Mouse (Mus musculus): ENCODE data around the gene E2f4. TPM values are rescaled to one million over a fixed set of nuclear protein-coding genes. Genes with fewer than 3 reads are reported as not detected.

E2f4 gene
- polyA plus RNA-seq, 1 experiment = 474 TPM

- no peak overlapping the region for H3K27ac ChIP-seq (ENCODE audit: control insufficient read depth, insufficient read depth, low read length)
- no peak for DNase-seq
- H3K36me3 ChIP-seq (ENCODE audit: control insufficient read depth, insufficient read depth, low read length) = peaks cover 13% of the 10 kb centered on the region
- peaks cover 45% of the 10 kb centered on the region for H3K4me1 ChIP-seq (replicated peaks; ENCODE audit: control insufficient read depth, insufficient read depth, low read length)
- no peak overlapping the region for H3K4me3 ChIP-seq (ENCODE audit: control insufficient read depth, insufficient read depth, low read length)
- 98% methylated on average over 13 of the region's 13 CpGs for WGBS
- H3K27me3 ChIP-seq (ENCODE audit: control insufficient read depth, insufficient read depth, low read length) = no peaks in the 10 kb centered on the region
- TF ChIP-seq CTCF (IDR thresholded peaks at IDR 0.05; ENCODE audit: borderline replicate concordance, control insufficient read depth, extremely low read depth, insufficient read depth, low read length, poor library complexity) (no peak), POLR2A (IDR thresholded peaks at IDR 0.05; ENCODE audit: control insufficient read depth, extremely low read depth, insufficient read depth, low read length, poor library complexity) (no peak)
Observed at GRCm38 (mm10) chr8:105307670-105308069, 10.2 kb downstream of the E2f4 start.

- Histone ChIP-seq H3K27ac (ENCODE audit: control insufficient read depth, insufficient read depth, low read length) (no peak overlapping the region), H3K27me3 (ENCODE audit: control insufficient read depth, insufficient read depth, low read length) (no peaks in the 10 kb centered on the region), H3K4me3 (ENCODE audit: control insufficient read depth, insufficient read depth, low read length) (no peak overlapping the region), H3K4me1 (replicated peaks; ENCODE audit: control insufficient read depth, insufficient read depth, low read length) (peaks cover 43% of the 10 kb centered on the region), H3K36me3 (ENCODE audit: control insufficient read depth, insufficient read depth, low read length) (peaks cover 6% of the 10 kb centered on the region; the same call in 1 of the 2 replicates)
- no peak for DNase-seq
- TF ChIP-seq POLR2A (IDR thresholded peaks at IDR 0.05; ENCODE audit: control insufficient read depth, extremely low read depth, insufficient read depth, low read length, poor library complexity) = no peak
- TF ChIP-seq CTCF (IDR thresholded peaks at IDR 0.05; ENCODE audit: borderline replicate concordance, control insufficient read depth, extremely low read depth, insufficient read depth, low read length, poor library complexity) = no peak
- WGBS = 97% methylated on average over 10 of the region's 10 CpGs
Observed at GRCm38 (mm10) chr8:105308428-105308827, 11.0 kb downstream of the E2f4 start.

GRCm38 (mm10) chr8:105309142-105309847 is 11.8 kb downstream of the E2f4 start:
- no peak for DNase-seq
- H3K27me3 ChIP-seq (ENCODE audit: control insufficient read depth, insufficient read depth, low read length) = no peaks in the 10 kb centered on the region
- TF ChIP-seq CTCF (IDR thresholded peaks at IDR 0.05; ENCODE audit: borderline replicate concordance, control insufficient read depth, extremely low read depth, insufficient read depth, low read length, poor library complexity) = no peak
- no peak for TF ChIP-seq POLR2A (IDR thresholded peaks at IDR 0.05; ENCODE audit: control insufficient read depth, extremely low read depth, insufficient read depth, low read length, poor library complexity)
- no peaks in the 10 kb centered on the region; the same call in 1 of the 2 replicates for H3K36me3 ChIP-seq (ENCODE audit: control insufficient read depth, insufficient read depth, low read length)
- no peak overlapping the region for H3K27ac ChIP-seq (ENCODE audit: control insufficient read depth, insufficient read depth, low read length)
- H3K4me1 ChIP-seq (replicated peaks; ENCODE audit: control insufficient read depth, insufficient read depth, low read length) = peaks cover 34% of the 10 kb centered on the region
- WGBS = 95% methylated on average over 15 of the region's 15 CpGs
- no peak overlapping the region for H3K4me3 ChIP-seq (ENCODE audit: control insufficient read depth, insufficient read depth, low read length)

- Histone ChIP-seq H3K4me1 (replicated peaks; ENCODE audit: control insufficient read depth, insufficient read depth, low read length) (peaks cover 27% of the 10 kb centered on the region), H3K4me3 (ENCODE audit: control insufficient read depth, insufficient read depth, low read length) (no peak overlapping the region), H3K27ac (ENCODE audit: control insufficient read depth, insufficient read depth, low read length) (no peak overlapping the region), H3K36me3 (ENCODE audit: control insufficient read depth, insufficient read depth, low read length) (no peaks in the 10 kb centered on the region), H3K27me3 (ENCODE audit: control insufficient read depth, insufficient read depth, low read length) (no peaks in the 10 kb centered on the region)
- no peak for DNase-seq
- no peak for TF ChIP-seq POLR2A (IDR thresholded peaks at IDR 0.05; ENCODE audit: control insufficient read depth, extremely low read depth, insufficient read depth, low read length, poor library complexity)
- 92% methylated on average over 8 of the region's 8 CpGs for WGBS
Observed at GRCm38 (mm10) chr8:105310118-105310517, 12.7 kb downstream of the E2f4 start.

- Histone ChIP-seq H3K4me1 (replicated peaks; ENCODE audit: control insufficient read depth, insufficient read depth, low read length) (peaks cover 11% of the 10 kb centered on the region), H3K36me3 (ENCODE audit: control insufficient read depth, insufficient read depth, low read length) (no peaks in the 10 kb centered on the region), H3K4me3 (ENCODE audit: control insufficient read depth, insufficient read depth, low read length) (no peak overlapping the region), H3K27me3 (ENCODE audit: control insufficient read depth, insufficient read depth, low read length) (no peaks in the 10 kb centered on the region), H3K27ac (ENCODE audit: control insufficient read depth, insufficient read depth, low read length) (no peak overlapping the region)
- TF ChIP-seq POLR2A (IDR thresholded peaks at IDR 0.05; ENCODE audit: control insufficient read depth, extremely low read depth, insufficient read depth, low read length, poor library complexity) = no peak
- no peak for TF ChIP-seq CTCF (IDR thresholded peaks at IDR 0.05; ENCODE audit: borderline replicate concordance, control insufficient read depth, extremely low read depth, insufficient read depth, low read length, poor library complexity)
- DNase-seq = no peak
- 98% methylated on average over 1 of the region's 1 CpGs for WGBS
Observed at GRCm38 (mm10) chr8:105311718-105312117, 14.3 kb downstream of the E2f4 start.

- H3K36me3 ChIP-seq (ENCODE audit: control insufficient read depth, insufficient read depth, low read length) = no peaks in the 10 kb centered on the region
- no peak for DNase-seq
- 95% methylated on average over 8 of the region's 8 CpGs for WGBS
- no peak overlapping the region for H3K27ac ChIP-seq (ENCODE audit: control insufficient read depth, insufficient read depth, low read length)
- no peak for TF ChIP-seq CTCF (IDR thresholded peaks at IDR 0.05; ENCODE audit: borderline replicate concordance, control insufficient read depth, extremely low read depth, insufficient read depth, low read length, poor library complexity)
- no peak for TF ChIP-seq POLR2A (IDR thresholded peaks at IDR 0.05; ENCODE audit: control insufficient read depth, extremely low read depth, insufficient read depth, low read length, poor library complexity)
- no peaks in the 10 kb centered on the region for H3K4me1 ChIP-seq (replicated peaks; ENCODE audit: control insufficient read depth, insufficient read depth, low read length)
- H3K4me3 ChIP-seq (ENCODE audit: control insufficient read depth, insufficient read depth, low read length) = no peak overlapping the region
- H3K27me3 ChIP-seq (ENCODE audit: control insufficient read depth, insufficient read depth, low read length) = no peaks in the 10 kb centered on the region
Observed at GRCm38 (mm10) chr8:105312891-105313481, 15.5 kb downstream of the E2f4 start.

All from thymus, adult 2 months (tissue).